Mouse (Mus musculus) embryonic facial prominence, embryonic 14.5 days (tissue): Measurements from ENCODE around the gene Cryzl1. TPM values are rescaled to one million over a fixed set of nuclear protein-coding genes. Genes with fewer than 3 reads are reported as not detected.

Experiments used
- polyA plus RNA-seq: library from polyadenylated mRNA; unstranded; fragments of >200 nt; fragmentation: Nextera tagmentation; extraction: Ambion mirVana; gene quantifications from 2 replicates; pipeline ENCODE4 v1.2.1, GENCODE M21; 2014

The Cryzl1 gene
- polyA plus RNA-seq, 1 experiment from 2014 or later: 61.8 TPM

Other genes starting within 250 kb of the Cryzl1 start
- 47.3 and 53.7 TPM in 2 replicates for gene Ifnar1, start 243.7 kb downstream of the Cryzl1 start, polyA plus RNA-seq
- gene Ifngr2, start 181.9 kb downstream of the Cryzl1 start, polyA plus RNA-seq: 51.0 and 55.9 TPM in 2 replicates
- 39.5 and 41.7 TPM in 2 replicates for gene Tmem50b, start 131.2 kb downstream of the Cryzl1 start, polyA plus RNA-seq
- 2.4 and 4.5 TPM in 2 replicates for gene Dnajc28, start 109.9 kb downstream of the Cryzl1 start, polyA plus RNA-seq
- gene Gart, start 82.0 kb downstream of the Cryzl1 start, polyA plus RNA-seq: 84.5 and 96.3 TPM in 2 replicates
- 145 and 157 TPM in 2 replicates for gene Son, start 81.5 kb downstream of the Cryzl1 start, polyA plus RNA-seq
- gene Donson, start 40.2 kb downstream of the Cryzl1 start, polyA plus RNA-seq: 17.8 and 21.7 TPM in 2 replicates
- gene Itsn1, start 306 bp upstream of the Cryzl1 start, polyA plus RNA-seq: 28.1 and 30.1 TPM in 2 replicates